Mouse (Mus musculus) kidney, adult 2 months (tissue): Measurements from ENCODE around the gene Dapk1. TPM values are rescaled to one million over a fixed set of nuclear protein-coding genes. Genes with fewer than 3 reads are reported as not detected.

ENCODE experiments used
- DNase-seq: peaks from one replicate; pipeline ENCODE4 v3.0.0; 2021
- H3K27ac ChIP-seq: fragments of 200-500 bp; 2 replicates; pipeline ENCODE4 v1.5.1; 2012; ENCODE audit warnings: low read depth, low read length, control low read depth, inconsistent platforms; ENCODE audit not compliant: insufficient read depth
- H3K27me3 ChIP-seq: fragments of 200-500 bp; replicated peaks from 2 replicates; pipeline ENCODE4 v1.6.1; 2012; ENCODE audit warnings: mild to moderate bottlenecking, moderate library complexity, low read length, inconsistent platforms; ENCODE audit not compliant: control insufficient read depth, insufficient read depth
- H3K36me3 ChIP-seq: fragments of 200-500 bp; 2 replicates; pipeline ENCODE4 v1.6.1; 2012; ENCODE audit warnings: mild to moderate bottlenecking, moderate library complexity, low read length, inconsistent platforms; ENCODE audit not compliant: control insufficient read depth, insufficient read depth
- H3K4me1 ChIP-seq: fragments of 200-500 bp; 2 replicates; pipeline ENCODE4 v1.6.1; 2011; ENCODE audit warnings: low read length; ENCODE audit not compliant: control insufficient read depth, insufficient read depth
- H3K4me3 ChIP-seq: fragments of 200-500 bp; 2 replicates; pipeline ENCODE4 v1.5.1; 2011; ENCODE audit warnings: mild to moderate bottlenecking, low read depth, low read length, control low read depth; ENCODE audit not compliant: insufficient read depth
- CTCF ChIP-seq: fragments of 200-500 bp; conservative IDR thresholded peaks from 2 replicates; pipeline ENCODE4 v1.5.1; 2011; ENCODE audit warnings: low read depth, mild to moderate bottlenecking, control low read depth, low read length, moderate library complexity, mixed read lengths; ENCODE audit not compliant: insufficient read depth, insufficient read length
- POLR2A ChIP-seq: fragments of 200-500 bp; IDR thresholded peaks from one replicate; pipeline ENCODE4 v1.6.1; 2011; ENCODE audit warnings: low read depth, low read length, control low read depth
- WGBS: fragments of 180-500 bp; shearing (Covaris S2); methylation state at CpG from one replicate; pipeline ENCODE4 v1.1.7; 2018; 5-methylcytosine and 5-hydroxymethylcytosine counted together
- polyA plus RNA-seq: library from polyadenylated mRNA; depleted of rRNA; stranded (reverse); fragments of >200 nt; gene quantifications from 2 replicates; pipeline ENCODE4 v1.2.3, GENCODE M21; 2012; rRNA removed

Dapk1 gene
- polyA plus RNA-seq, 1 experiment, result 39.5 TPM

DNA sequence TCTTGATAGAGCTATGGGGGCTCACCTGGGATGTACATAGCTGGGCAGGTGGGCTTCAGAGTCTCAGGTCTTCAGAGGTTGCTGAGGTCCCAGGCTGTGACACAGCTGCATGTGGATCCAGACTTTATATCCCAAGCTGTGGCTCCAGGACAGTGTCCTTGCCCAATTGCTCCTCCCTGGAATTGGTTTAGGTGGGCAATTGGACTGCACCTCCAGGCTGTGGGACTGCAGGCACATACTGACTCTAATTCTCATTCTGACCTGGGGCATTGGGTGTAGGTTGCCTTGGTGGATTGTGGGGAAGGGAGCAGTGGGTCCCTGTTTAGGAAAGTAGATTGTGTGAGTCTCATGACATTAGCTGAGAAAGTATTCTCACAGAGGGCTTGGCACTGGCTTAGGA lies 184.5 kb downstream of the Dapk1 start, which contains the start of gene BC051665:
Gene BC051665 (minus strand): TSS at position 101 of the 400 bp plus-strand sequence.
- H3K27ac ChIP-seq, result no peak within 1 kb of the TSS

GRCm38 (mm10) chr13:60789466-60789865 lies 187.7 kb downstream of the Dapk1 start:
- TF ChIP-seq POLR2A (no peak), CTCF (no peak)
- H3K4me1 ChIP-seq, result no peaks in the 10 kb centered on the region
- H3K4me3 ChIP-seq, result no peak overlapping the region
- DNase-seq, result no peak
- H3K27ac ChIP-seq, result no peak overlapping the region
- no peaks in the 10 kb centered on the region for H3K27me3 ChIP-seq
- H3K36me3 ChIP-seq, result no peaks in the 10 kb centered on the region
- 79% methylated on average over 1 of the region's 1 CpGs for WGBS

More for the DNA sequence above, 184.5 kb downstream of the Dapk1 start, which contains the start of gene BC051665:
- Histone ChIP-seq H3K27me3 (no peaks in the 10 kb centered on the region), H3K4me3 (no peak within 1 kb of the TSS), H3K36me3 (no peaks in the 10 kb centered on the region), H3K4me1 (no peaks in the 10 kb centered on the region)
- no peak for DNase-seq
- TF ChIP-seq CTCF (no peak), POLR2A (no peak)

DNA sequence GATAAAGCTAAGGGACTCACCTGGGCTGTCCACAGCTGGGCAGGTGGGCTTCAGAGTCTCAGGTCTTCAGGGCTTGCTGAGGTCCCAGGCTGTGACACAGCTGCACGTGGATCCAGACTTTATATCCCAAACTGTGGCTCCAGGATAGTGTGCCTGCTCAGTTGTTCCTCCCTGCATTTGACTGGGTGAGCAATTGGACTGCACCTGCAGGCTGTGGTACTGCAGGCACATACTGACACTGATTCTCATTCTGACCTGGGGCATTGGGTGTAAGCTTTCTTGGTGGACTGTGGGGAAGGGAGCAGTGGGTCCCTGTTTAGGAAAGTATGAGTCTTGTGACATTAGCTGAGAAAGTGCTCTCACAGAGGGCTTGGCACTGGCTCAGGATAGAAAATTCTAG lies 201.0 kb downstream of the Dapk1 start, which contains the start of gene Ctsll3:
Gene Ctsll3 (minus strand): TSS at position 101 of the 400 bp plus-strand sequence.
- no peak for DNase-seq
- 78% methylated on average over 1 of the region's 1 CpGs for whole genome bisulfite sequencing
- no peaks in the 10 kb centered on the region for H3K4me1 ChIP-seq
- H3K4me3 ChIP-seq, result no peak within 1 kb of the TSS
- no peaks in the 10 kb centered on the region for H3K36me3 ChIP-seq
- H3K27me3 ChIP-seq, result no peaks in the 10 kb centered on the region
- no peak within 1 kb of the TSS for H3K27ac ChIP-seq
- TF ChIP-seq POLR2A (no peak), CTCF (no peak)

- H3K27me3 ChIP-seq, result no peaks in the 10 kb centered on the region
- H3K4me3 ChIP-seq, result no peak overlapping the region
- no peak overlapping the region for H3K27ac ChIP-seq
- H3K36me3 ChIP-seq, result no peaks in the 10 kb centered on the region
- TF ChIP-seq POLR2A, result no peak
- no peak for TF ChIP-seq CTCF
- WGBS, result 63% methylated on average over 2 of the region's 2 CpGs
- no peak for DNase-seq
- no peaks in the 10 kb centered on the region for H3K4me1 ChIP-seq
Observed at GRCm38 (mm10) chr13:60809690-60810089, 207.9 kb downstream of the Dapk1 start.

DNA sequence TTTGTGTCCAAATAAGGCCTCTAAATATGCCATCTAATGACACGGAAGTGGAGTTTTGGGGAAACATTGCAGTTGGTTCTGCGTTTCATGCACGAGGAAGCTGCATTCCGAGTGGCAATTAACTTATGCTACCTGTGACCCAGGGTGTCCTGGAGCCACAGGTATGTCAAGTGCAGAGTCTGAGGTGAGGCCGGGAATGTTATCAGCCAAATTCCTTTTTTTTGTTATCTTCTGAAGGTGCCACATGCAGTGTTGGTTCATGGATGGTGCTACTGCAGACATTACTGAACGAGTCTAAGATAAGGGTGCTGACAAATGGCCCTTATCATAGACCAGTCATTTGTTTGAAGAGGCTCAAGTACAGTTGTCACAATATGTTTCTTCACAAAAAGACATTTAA lies 211.0 kb downstream of the Dapk1 start:
- no peaks in the 10 kb centered on the region for H3K36me3 ChIP-seq
- no peak overlapping the region for H3K27ac ChIP-seq
- no peak overlapping the region for H3K4me3 ChIP-seq
- no peak for TF ChIP-seq CTCF
- TF ChIP-seq POLR2A, result no peak
- DNase-seq, result no peak
- no peaks in the 10 kb centered on the region for H3K4me1 ChIP-seq
- no peaks in the 10 kb centered on the region for H3K27me3 ChIP-seq
- 83% methylated on average over 6 of the region's 6 CpGs for WGBS

Other genes with a start within 250 kb of the Dapk1 start
- not detected in 2 replicates for gene BC051665, start 184.4 kb downstream of the Dapk1 start, polyA plus RNA-seq
- not detected in 2 replicates for gene Ctsll3, start 200.9 kb downstream of the Dapk1 start, polyA plus RNA-seq